Mouse (Mus musculus) kidney, adult 2 months (tissue): ENCODE data around the gene Zdhhc17.

Experiments
- CTCF ChIP-seq: fragments of 200-500 bp; conservative IDR thresholded peaks from 2 replicates; pipeline ENCODE4 v1.5.1; 2011; ENCODE audit warnings: low read depth, mild to moderate bottlenecking, control low read depth, low read length, moderate library complexity, mixed read lengths; ENCODE audit not compliant: insufficient read depth, insufficient read length
- POLR2A ChIP-seq: fragments of 200-500 bp; IDR thresholded peaks from one replicate; pipeline ENCODE4 v1.6.1; 2011; ENCODE audit warnings: low read depth, low read length, control low read depth

- TF ChIP-seq CTCF (no peak), POLR2A (no peak)
Measured at GRCm38 (mm10) chr10:111011226-111011765, 1.4 kb upstream of the Zdhhc17 start.
